Mouse (Mus musculus) intestine, embryonic 14.5 days (tissue): Measurements from ENCODE around the gene Zfp839. TPM values are rescaled to one million over a fixed set of nuclear protein-coding genes. Genes with fewer than 3 reads are reported as not detected.

Source experiments
- ATAC-seq: fragments of 200-750 bp; cut with Nextera tagmentation; replicated peaks from 2 replicates; pipeline ENCODE4 v1.8.0; 2017; ENCODE audit warnings: low read depth, moderate number of reproducible peaks, moderate TSS enrichment, moderate library complexity; ENCODE audit not compliant: low FRiP score, low TSS enrichment
- DNase-seq: peaks from one replicate; pipeline ENCODE4 v3.0.0-alpha.2; 2018; ENCODE audit warnings: low spot score
- H3K27ac ChIP-seq: fragments of 300-500 bp; sonication (generic); 2 replicates; pipeline ENCODE4 v1.5.1; 2014; ENCODE audit warnings: low read depth, mild to moderate bottlenecking, control low read depth
- H3K27me3 ChIP-seq: fragments of 300-500 bp; sonication (generic); replicated peaks from 2 replicates; pipeline ENCODE4 v1.6.1; 2014; ENCODE audit warnings: low read length, control low read depth; ENCODE audit not compliant: control insufficient read depth, insufficient read depth
- H3K36me3 ChIP-seq: fragments of 300-500 bp; sonication (generic); 2 replicates; pipeline ENCODE4 v1.6.1; 2014; ENCODE audit warnings: low read length, control low read depth; ENCODE audit not compliant: control insufficient read depth, insufficient read depth
- H3K4me1 ChIP-seq: fragments of 300-500 bp; sonication (generic); replicated peaks from 2 replicates; pipeline ENCODE4 v1.6.1; 2014; ENCODE audit warnings: low read length, control low read depth, mixed read lengths; ENCODE audit not compliant: control insufficient read depth, insufficient read depth
- H3K4me2 ChIP-seq: fragments of 300-500 bp; sonication (generic); 2 replicates; pipeline ENCODE4 v1.6.1; 2014; ENCODE audit warnings: low read length
- H3K4me3 ChIP-seq: fragments of 300-500 bp; sonication (generic); 2 replicates; pipeline ENCODE4 v1.5.1; 2014; ENCODE audit warnings: low read depth, low read length, control low read depth, mixed read lengths
- H3K9ac ChIP-seq: fragments of 300-500 bp; sonication (generic); 2 replicates; pipeline ENCODE4 v1.6.1; 2014; ENCODE audit warnings: mild to moderate bottlenecking, low read length
- H3K9me3 ChIP-seq: fragments of 300-500 bp; sonication (generic); 2 replicates; pipeline ENCODE4 v1.6.1; 2016; ENCODE audit warnings: low read length, control low read depth; ENCODE audit not compliant: control insufficient read depth
- WGBS: fragments of 180-500 bp; shearing (Covaris S2); extraction: QIAGEN DNeasy Blood & Tissue Kit; methylation state at CpG from one replicate; pipeline ENCODE4 v1.1.7; 2014; 5-methylcytosine and 5-hydroxymethylcytosine counted together
- polyA plus RNA-seq: library from polyadenylated mRNA; unstranded; fragments of >200 nt; fragmentation: Nextera tagmentation; extraction: Ambion mirVana; gene quantifications from 2 replicates; pipeline ENCODE4 v1.2.1, GENCODE M21; 2014

The Zfp839 gene
- polyA plus RNA-seq, 1 experiment from 2014 or later, result 5.4 TPM

DNA sequence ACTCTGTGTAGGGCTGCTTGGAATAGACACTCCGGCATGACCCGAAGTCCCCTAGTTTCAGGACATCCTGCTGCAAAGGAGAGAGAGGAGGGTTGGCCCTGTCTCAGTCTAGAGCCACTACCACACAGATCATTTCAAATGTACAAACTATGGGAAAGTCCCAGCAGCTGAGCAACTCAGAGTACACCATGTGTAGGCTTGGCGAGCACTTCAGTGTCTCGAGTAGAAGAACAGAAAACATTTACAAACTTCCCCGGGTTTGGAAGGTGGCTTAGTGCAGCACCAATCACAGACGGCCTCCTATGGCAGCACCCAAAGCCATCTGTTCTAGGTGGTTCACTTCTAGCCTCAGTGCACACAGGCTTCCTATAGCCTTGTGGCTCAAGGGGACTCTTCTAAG lies 36.4 kb upstream of the Zfp839 start:
- Histone ChIP-seq H3K4me3 (no peak overlapping the region), H3K9ac (no peak overlapping the region), H3K27ac (no peak overlapping the region), H3K4me2 (no peak overlapping the region), H3K4me1 (no peaks in the 10 kb centered on the region), H3K9me3 (no peaks in the 10 kb centered on the region), H3K27me3 (no peaks in the 10 kb centered on the region), H3K36me3 (no peaks in the 10 kb centered on the region)
- ATAC-seq, result no peak
- 92% methylated on average over 6 of the region's 6 CpGs for WGBS
- no peak for DNase-seq

DNA sequence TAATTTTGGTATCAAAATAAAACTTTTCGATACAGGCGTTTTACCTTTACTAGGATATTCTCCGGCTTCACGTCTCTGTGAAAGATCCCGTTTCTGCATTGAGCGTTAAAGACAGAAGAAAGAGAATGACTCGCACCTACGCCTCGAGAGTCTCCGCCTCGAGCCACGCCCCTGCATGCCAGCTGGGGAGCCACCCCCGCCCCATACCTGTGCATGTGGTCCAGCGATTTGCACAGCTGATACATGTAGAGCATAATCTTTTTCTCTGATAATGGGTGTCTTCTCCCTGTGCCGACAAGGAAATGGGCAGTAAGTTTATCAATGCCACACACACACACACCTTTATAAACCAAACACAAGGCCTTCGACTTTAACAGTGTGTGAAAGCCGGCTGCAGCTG lies 35.1 kb upstream of the Zfp839 start:
- Histone ChIP-seq H3K9ac (no peak overlapping the region), H3K9me3 (no peaks in the 10 kb centered on the region), H3K4me1 (no peaks in the 10 kb centered on the region), H3K27me3 (no peaks in the 10 kb centered on the region), H3K4me3 (no peak overlapping the region), H3K27ac (no peak overlapping the region), H3K36me3 (no peaks in the 10 kb centered on the region), H3K4me2 (no peak overlapping the region)
- 0 out of 2 replicates have a peak, but pooled peaks have one; percentile 63 for ATAC-seq
- WGBS, result 60% methylated on average over 17 of the region's 17 CpGs
- DNase-seq, result no peak

DNA sequence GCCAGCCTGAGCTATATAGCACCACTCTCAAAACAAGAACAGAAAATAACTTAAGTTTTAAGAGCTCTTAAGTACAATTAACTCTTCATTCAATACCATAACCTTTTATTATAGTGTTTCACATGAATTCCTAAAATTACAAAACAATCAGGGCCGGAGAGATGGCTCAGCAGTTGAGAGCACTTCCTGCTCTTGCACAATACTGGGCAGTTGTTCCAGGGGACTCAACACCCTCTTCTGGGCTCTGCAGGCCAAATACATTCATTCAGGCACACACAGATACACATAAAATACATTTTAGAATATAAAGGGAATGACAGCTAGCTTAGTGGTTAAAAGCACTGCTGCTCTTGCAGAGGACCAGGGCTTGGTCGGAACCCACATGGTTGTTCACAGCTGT lies 33.2 kb upstream of the Zfp839 start:
- 88% methylated on average over 2 of the region's 2 CpGs for WGBS
- Histone ChIP-seq H3K27ac (no peak overlapping the region), H3K27me3 (no peaks in the 10 kb centered on the region), H3K36me3 (no peaks in the 10 kb centered on the region), H3K4me1 (no peaks in the 10 kb centered on the region), H3K9ac (no peak overlapping the region), H3K4me3 (no peak overlapping the region), H3K9me3 (no peaks in the 10 kb centered on the region), H3K4me2 (no peak overlapping the region)
- DNase-seq (no peak), ATAC-seq (no peak)

DNA sequence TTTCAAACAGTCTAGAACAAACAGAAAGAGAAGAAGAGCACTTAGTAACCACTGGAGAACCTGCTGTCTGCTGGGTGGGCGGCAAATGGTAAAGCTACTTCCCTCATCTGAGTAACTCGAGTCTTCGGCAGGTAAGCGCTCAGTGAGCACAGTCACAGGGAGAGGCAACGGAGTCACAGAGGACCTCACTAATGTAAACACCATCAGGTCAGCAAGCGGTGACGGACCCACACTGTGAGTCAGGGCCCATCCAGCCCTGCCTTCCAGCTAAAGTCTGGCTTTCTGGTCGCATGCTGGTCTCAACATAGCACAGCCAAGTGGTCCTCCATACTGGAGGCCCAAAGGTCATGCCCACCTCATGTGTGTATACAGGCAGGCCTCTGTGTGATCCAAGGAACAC lies 30.7 kb upstream of the Zfp839 start:
- Histone ChIP-seq H3K9me3 (no peaks in the 10 kb centered on the region), H3K4me3 (no peak overlapping the region), H3K27ac (no peak overlapping the region), H3K4me2 (no peak overlapping the region), H3K36me3 (no peaks in the 10 kb centered on the region), H3K9ac (no peak overlapping the region), H3K27me3 (no peaks in the 10 kb centered on the region), H3K4me1 (no peaks in the 10 kb centered on the region)
- 55% methylated on average over 8 of the region's 8 CpGs for WGBS
- ATAC-seq (no peak), DNase-seq (no peak)

DNA sequence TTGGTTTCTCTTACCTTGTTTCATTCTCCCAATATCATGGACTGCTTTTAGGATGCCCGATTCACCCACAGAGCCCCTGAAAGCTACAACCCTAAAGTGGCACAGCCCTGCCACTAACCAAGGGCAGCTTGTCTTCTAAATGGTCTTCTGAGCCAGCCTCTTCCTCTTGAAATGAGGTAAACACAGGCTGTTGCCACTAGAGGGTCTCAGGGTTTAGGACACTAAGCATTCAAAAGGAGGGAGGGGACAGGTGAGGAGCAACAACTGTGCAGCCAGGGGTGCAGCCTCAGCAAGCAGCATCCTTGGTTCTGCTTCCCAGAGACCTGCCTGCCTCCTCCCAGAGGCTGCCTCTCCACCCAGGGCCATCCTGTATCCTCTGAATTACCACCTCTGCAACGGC lies 28.3 kb upstream of the Zfp839 start:
- no peak overlapping the region for H3K27ac ChIP-seq
- no peak overlapping the region for H3K9ac ChIP-seq
- H3K9me3 ChIP-seq, result no peaks in the 10 kb centered on the region
- 78% methylated on average over 2 of the region's 2 CpGs for WGBS
- no peak overlapping the region for H3K4me2 ChIP-seq
- no peaks in the 10 kb centered on the region for H3K27me3 ChIP-seq
- no peak overlapping the region for H3K4me3 ChIP-seq
- no peak for ATAC-seq
- H3K36me3 ChIP-seq, result no peaks in the 10 kb centered on the region
- H3K4me1 ChIP-seq, result no peaks in the 10 kb centered on the region
- DNase-seq, result no peak

DNA sequence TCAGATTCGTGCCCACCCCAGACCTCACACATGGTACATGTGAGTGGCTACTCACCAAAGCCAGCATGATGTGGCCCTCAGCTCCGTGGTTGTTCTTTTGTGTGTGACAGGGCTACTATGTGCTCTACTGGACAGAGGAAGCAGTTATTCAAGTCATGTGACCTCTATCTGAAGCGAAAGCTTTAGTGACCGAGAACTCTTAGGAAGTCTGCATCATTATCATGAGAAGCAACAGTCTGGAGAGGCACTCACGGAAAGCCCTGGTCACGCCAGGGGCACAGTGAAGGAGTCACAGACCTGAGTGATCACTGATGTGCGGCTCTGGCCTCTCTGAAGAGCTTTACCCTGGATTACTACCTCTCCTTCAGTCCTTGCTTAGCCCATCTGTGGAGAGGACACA lies 27.7 kb upstream of the Zfp839 start:
- Histone ChIP-seq H3K27me3 (no peaks in the 10 kb centered on the region), H3K9me3 (no peaks in the 10 kb centered on the region), H3K27ac (no peak overlapping the region), H3K4me2 (no peak overlapping the region), H3K4me1 (no peaks in the 10 kb centered on the region), H3K36me3 (no peaks in the 10 kb centered on the region), H3K9ac (no peak overlapping the region), H3K4me3 (no peak overlapping the region)
- ATAC-seq (no peak), DNase-seq (no peak)
- 85% methylated on average over 7 of the region's 7 CpGs for WGBS

DNA sequence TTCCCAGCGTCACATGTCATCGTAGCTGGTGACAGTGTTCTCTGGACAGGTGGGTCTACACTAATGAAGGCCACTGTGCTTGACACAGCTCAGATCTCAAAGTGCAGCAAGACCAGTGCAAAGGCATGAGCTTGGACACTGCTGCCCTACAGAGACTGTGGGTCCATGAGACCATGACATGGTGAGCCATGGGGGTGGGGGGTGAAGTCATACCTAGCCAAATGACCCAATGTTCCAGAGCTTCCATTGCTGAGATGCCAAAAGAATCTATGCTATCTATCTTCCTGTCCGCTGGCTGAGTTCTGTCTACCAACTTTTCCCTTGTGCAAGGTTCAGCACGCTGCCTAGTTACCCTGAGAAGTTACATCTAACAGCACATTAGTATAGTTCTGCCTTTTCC lies 21.1 kb upstream of the Zfp839 start:
- no peak overlapping the region for H3K4me2 ChIP-seq
- no peak overlapping the region for H3K4me3 ChIP-seq
- WGBS, result 100% methylated on average over 4 of the region's 4 CpGs
- DNase-seq (no peak), ATAC-seq (no peak)
- H3K27ac ChIP-seq, result no peak overlapping the region
- no peaks in the 10 kb centered on the region for H3K27me3 ChIP-seq
- no peaks in the 10 kb centered on the region for H3K4me1 ChIP-seq
- no peaks in the 10 kb centered on the region for H3K9me3 ChIP-seq
- H3K9ac ChIP-seq, result no peak overlapping the region
- H3K36me3 ChIP-seq, result no peaks in the 10 kb centered on the region

DNA sequence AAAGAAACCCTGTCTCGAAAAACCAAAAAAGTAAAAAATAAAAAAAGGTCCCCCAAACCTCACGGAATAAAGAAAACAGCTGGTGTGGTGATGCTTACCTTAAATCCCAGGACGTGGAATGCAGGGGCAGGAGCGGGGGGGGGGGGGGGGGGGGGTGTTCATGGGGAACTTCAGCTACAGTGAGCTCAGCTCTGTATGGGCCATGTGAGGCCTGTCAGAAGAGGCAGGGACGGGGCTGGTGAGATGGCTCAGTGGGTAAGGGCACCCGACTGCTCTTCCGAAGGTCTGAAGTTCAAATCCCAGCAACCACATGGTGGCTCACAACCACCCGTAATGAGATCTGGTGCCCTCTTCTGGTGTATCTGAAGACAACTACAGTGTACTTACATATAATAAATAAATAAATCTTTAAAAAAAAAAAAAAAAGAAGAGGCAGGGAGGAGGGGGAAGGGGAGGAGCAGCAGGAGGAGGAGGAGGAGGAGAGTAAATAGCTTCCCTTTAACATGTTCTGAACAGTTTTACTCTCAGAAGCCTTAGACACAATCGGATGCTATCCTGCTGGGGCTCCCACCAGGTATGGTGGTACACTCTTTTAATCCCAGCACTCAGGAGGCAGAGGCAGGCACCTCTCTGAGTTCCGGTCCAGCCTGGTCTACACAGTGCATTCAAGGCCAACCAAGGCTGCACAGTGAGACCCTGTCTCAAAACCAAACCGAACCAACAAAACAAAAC lies 19.6 kb upstream of the Zfp839 start:
- H3K9me3 ChIP-seq, result no peaks in the 10 kb centered on the region
- H3K36me3 ChIP-seq, result no peaks in the 10 kb centered on the region
- no peaks in the 10 kb centered on the region for H3K4me1 ChIP-seq
- H3K27me3 ChIP-seq, result no peaks in the 10 kb centered on the region
- H3K4me3 ChIP-seq, result no peak overlapping the region
- DNase-seq (no peak), ATAC-seq (no peak)
- no peak overlapping the region for H3K4me2 ChIP-seq
- WGBS, result 84% methylated on average over 9 of the region's 11 CpGs
- H3K27ac ChIP-seq, result no peak overlapping the region
- H3K9ac ChIP-seq, result no peak overlapping the region

DNA sequence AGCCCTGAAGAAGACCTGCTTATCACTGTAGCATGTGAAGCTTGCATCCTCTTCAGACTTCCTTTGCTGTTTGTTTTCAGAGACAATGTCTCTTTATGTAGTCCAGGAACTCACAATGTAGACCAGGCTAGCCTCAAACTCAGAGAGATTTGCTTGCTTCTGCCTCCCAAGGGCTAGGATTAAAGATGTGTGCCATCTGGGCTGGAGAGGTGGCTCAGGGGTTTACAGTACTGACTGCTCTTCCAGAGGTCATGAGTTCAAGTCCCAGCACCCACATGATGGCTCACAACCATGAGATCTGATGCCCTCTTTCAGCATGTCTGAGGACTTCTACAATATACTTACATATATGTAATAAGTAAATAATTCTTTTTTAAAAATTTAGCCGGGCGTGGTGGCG lies 14.9 kb upstream of the Zfp839 start:
- 97% methylated on average over 3 of the region's 3 CpGs for WGBS
- Histone ChIP-seq H3K36me3 (no peaks in the 10 kb centered on the region), H3K4me2 (no peak overlapping the region), H3K4me3 (no peak overlapping the region), H3K27ac (no peak overlapping the region), H3K4me1 (no peaks in the 10 kb centered on the region), H3K9me3 (no peaks in the 10 kb centered on the region), H3K9ac (no peak overlapping the region), H3K27me3 (no peaks in the 10 kb centered on the region)
- DNase-seq (no peak), ATAC-seq (no peak)
